Mouse (Mus musculus): ENCODE results near the gene Irgq. TPM values are rescaled to one million over a fixed set of nuclear protein-coding genes. Genes with fewer than 3 reads are reported as not detected.
A peak's percentile ranks its signal among the peaks of the same experiment; 100 is the strongest.

The Irgq gene
- total and polyA plus RNA-seq, 3 experiments = 5.1 to 10.1 (median 9.9) TPM

DNA sequence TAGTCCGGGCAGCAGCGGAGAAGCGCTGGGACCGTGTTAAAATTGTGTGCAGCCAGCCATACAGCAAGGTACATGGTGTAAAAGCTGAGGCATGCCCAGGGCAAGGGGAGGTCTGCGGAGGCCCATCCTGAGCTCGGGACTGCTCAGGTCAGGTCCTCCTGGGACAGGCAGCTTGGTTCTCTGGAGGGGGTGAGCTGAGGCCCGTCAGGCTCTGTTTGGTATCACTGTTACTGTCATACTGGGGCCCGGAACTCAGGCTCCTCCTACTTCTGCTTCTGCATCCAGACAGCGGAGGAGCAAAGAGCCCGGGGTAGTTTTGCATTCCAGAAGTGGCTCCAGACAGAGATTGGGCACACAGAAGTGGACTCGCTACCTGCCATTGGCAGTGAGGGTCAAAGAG, 35.1 kb downstream of the Irgq start:
- H3K4me1 ChIP-seq (ENCODE audit: control insufficient read depth in 1 of 2, insufficient read depth in 2 of 2) = peaks cover 41 to 93% of the 10 kb centered on the region in 2 experiments
- no peaks in the 10 kb centered on the region for H3K9me3 ChIP-seq (replicated peaks; ENCODE audit: low read length)
- dilution Hi-C loops (cut with MboI; ENCODE audit: extremely low pct_ligation_motif_present, extremely low pct_unique_long_range_greater_than_20kb, low sequenced_read_pairs) (no loop called here), in situ Hi-C loops (cut with MboI; ENCODE audit: low pct_ligation_motif_present, low pct_unique_long_range_greater_than_20kb, low sequenced_read_pairs) (loop anchor here (5.0 kb wide), 1 partner anchor 33 kb away; the partner anchor contains the start of gene Irgq)
- H3K9ac ChIP-seq (ENCODE audit: insufficient read depth, low read depth) = peak overlapping the region; percentile 41; the same call in 1 of the 2 replicates
- H3K79me2 ChIP-seq (replicated peaks; ENCODE audit: control insufficient read depth, extremely low read depth, insufficient read depth, poor library complexity, severe bottlenecking) = peaks cover 8% of the 10 kb centered on the region; the same call in 1 of the 2 replicates
- DNase-seq (ENCODE audit: extremely low read depth) = peak; percentile 88
- H3K4me3 ChIP-seq (replicated peaks in 1 of 3; ENCODE audit: low read depth in 2 of 3, low read length in 2 of 3, poor library complexity in 1 of 3) = peak overlapping the region; percentile 11 to 53 (median 37)
- H3K27me3 ChIP-seq (replicated peaks) = no peaks in the 10 kb centered on the region
- H3K36me3 ChIP-seq (replicated peaks in 1 of 2; ENCODE audit: control insufficient read depth in 1 of 2, insufficient read depth in 1 of 2, low read length in 1 of 2) = peaks cover 38 to 65% of the 10 kb centered on the region in 2 experiments
- TF ChIP-seq ETS1 (conservative IDR thresholded peaks at IDR 0.05; ENCODE audit: low read depth, low read length) (peak; percentile 29; the same call in 1 of the 2 replicates), JUND (conservative IDR thresholded peaks at IDR 0.05; ENCODE audit: low read depth, low read length) (no peak), GABPA (IDR thresholded peaks at IDR 0.05; ENCODE audit: insufficient replicate concordance, low read depth, low read length) (no peak), NELFE (IDR thresholded peaks at IDR 0.05; ENCODE audit: low read depth, low read length) (0 out of 2 replicates have a peak, but pooled peaks have one; percentile 30), JUN (IDR thresholded peaks at IDR 0.05; ENCODE audit: insufficient read depth, low read depth, low read length) (no peak), MAZ (IDR thresholded peaks at IDR 0.05; ENCODE audit: low read depth, low read length) (0 out of 2 replicates have a peak, but pooled peaks have one; percentile 47), SMC3 (IDR thresholded peaks at IDR 0.05; ENCODE audit: low read depth, low read length) (no peak), ELF1 (IDR thresholded peaks at IDR 0.05; ENCODE audit: low read depth, low read length) (0 out of 2 replicates have a peak, but pooled peaks have one; percentile 20), BHLHE40 (IDR thresholded peaks at IDR 0.05; ENCODE audit: low read depth, low read length) (peak; percentile 23; the same call in 1 of the 2 replicates), HCFC1 (IDR thresholded peaks at IDR 0.05; ENCODE audit: low read depth, low read length) (no peak), POLR2AphosphoS2 (IDR thresholded peaks at IDR 0.05; ENCODE audit: low read depth, low read length) (no peak), MEF2A (IDR thresholded peaks at IDR 0.05; ENCODE audit: borderline replicate concordance, low read depth, low read length) (no peak), NRF1 (IDR thresholded peaks at IDR 0.05; ENCODE audit: low read depth, low read length) (peak; percentile 29; the same call in 1 of the 2 replicates), UBTF (IDR thresholded peaks at IDR 0.05; ENCODE audit: low read depth, low read length) (peak; percentile 73), ZC3H11A (IDR thresholded peaks at IDR 0.05; ENCODE audit: low read depth, low read length) (no peak), POLR2A (IDR thresholded peaks at IDR 0.05; ENCODE audit: low read depth, low read length) (peak; percentile 49; the same call in 1 of the 2 replicates), PAX5 (IDR thresholded peaks at IDR 0.05; ENCODE audit: low read length) (no peak), MXI1 (IDR thresholded peaks at IDR 0.05; ENCODE audit: low read depth, low read length) (no peak), MAFK (IDR thresholded peaks at IDR 0.05; ENCODE audit: insufficient replicate concordance, low read length) (no peak), ZNF384 (IDR thresholded peaks at IDR 0.05; ENCODE audit: low read depth, low read length) (no peak), ZKSCAN1 (IDR thresholded peaks at IDR 0.05; ENCODE audit: borderline replicate concordance, low read depth, low read length) (no peak), TBP (conservative IDR thresholded peaks at IDR 0.05; ENCODE audit: low read depth, low read length) (peak; percentile 42; the same call in 1 of the 2 replicates), MAX (IDR thresholded peaks at IDR 0.05; ENCODE audit: low read length) (no peak), IRF4 (IDR thresholded peaks at IDR 0.05; ENCODE audit: low read depth, low read length) (peak; percentile 49; the same call in 1 of the 2 replicates), EP300 (IDR thresholded peaks at IDR 0.05; ENCODE audit: low read length) (no peak; the same call in 1 of the 2 replicates), USF1 (IDR thresholded peaks at IDR 0.05; ENCODE audit: low read depth, low read length) (no peak), TCF12 (IDR thresholded peaks at IDR 0.05; ENCODE audit: low read depth, low read length) (peak; percentile 56; the same call in 1 of the 2 replicates), RAD21 (IDR thresholded peaks at IDR 0.05; ENCODE audit: low read depth, low read length) (no peak)
- peak overlapping the region; percentile 80 for H3K4me2 ChIP-seq (ENCODE audit: insufficient read depth, low read depth, poor library complexity, severe bottlenecking)
- H3K27ac ChIP-seq (ENCODE audit: insufficient read depth, low read depth) = peak overlapping the region; percentile 100

All from CH12.LX (cell line).